Mouse (Mus musculus): ENCODE results near the gene Ebf4. TPM values are rescaled to one million over a fixed set of nuclear protein-coding genes. Genes with fewer than 3 reads are reported as not detected.

Gene Ebf4
- polyA plus RNA-seq, 1 experiment from 2014 or later, result 3.1 TPM

DNA sequence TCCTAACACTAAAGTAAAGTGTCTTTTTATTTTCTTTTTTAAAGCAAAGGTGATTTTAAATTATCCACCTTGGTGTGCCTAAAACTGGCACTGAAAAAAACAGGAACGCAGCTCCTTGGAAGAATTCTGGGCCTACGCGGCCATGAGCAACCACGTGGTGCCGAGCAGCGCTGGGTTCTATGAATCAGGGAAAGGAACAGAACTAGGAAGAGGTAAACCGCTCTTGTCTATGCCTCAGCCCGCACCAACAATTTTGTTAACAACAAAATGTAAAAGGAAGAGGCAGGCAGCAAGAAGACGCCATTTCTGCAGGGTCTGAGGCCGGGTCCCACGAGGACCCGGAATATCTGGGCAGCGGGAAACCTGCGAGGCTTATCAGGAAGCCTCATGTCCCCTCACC is 21.2 kb upstream of the Ebf4 start:
- ATAC-seq (ENCODE audit: low FRiP score, low TSS enrichment), result peak; percentile 3; the same call in 1 of the 2 replicates
- Histone ChIP-seq H3K4me1 (ENCODE audit: control insufficient read depth, insufficient read depth, low read length) (peaks cover 19% of the 10 kb centered on the region; the same call in 1 of the 2 replicates), H3K4me3 (ENCODE audit: low read length) (peak overlapping the region; percentile 63), H3K36me3 (ENCODE audit: control insufficient read depth, insufficient read depth, low read length) (peaks cover 35% of the 10 kb centered on the region), H3K4me2 (replicated peaks; ENCODE audit: low read depth, low read length) (peak overlapping the region; percentile 76), H3K9me3 (ENCODE audit: control insufficient read depth, low read length) (no peaks in the 10 kb centered on the region), H3K9ac (ENCODE audit: low read depth, low read length) (peak overlapping the region; percentile 90), H3K27ac (ENCODE audit: low read depth, low read length) (peak overlapping the region; percentile 85), H3K27me3 (ENCODE audit: control insufficient read depth, insufficient read depth, low read length) (no peaks in the 10 kb centered on the region)
- WGBS, result 2% methylated on average over 14 of the region's 14 CpGs

GRCm38 (mm10) chr2:130274149-130274861 is 20.7 kb upstream of the Ebf4 start, which contains the start of gene Nop56:
TSS of gene Nop56 (plus strand) at chr2:130274430.
- ATAC-seq (ENCODE audit: low FRiP score, low TSS enrichment), result peak; percentile 97
- WGBS, result under 1% methylated on average over 68 of the region's 68 CpGs
- Histone ChIP-seq H3K36me3 (ENCODE audit: control insufficient read depth, insufficient read depth, low read length) (peaks cover 38% of the 10 kb centered on the region), H3K4me3 (ENCODE audit: low read length) (peak within 1 kb of the TSS; percentile 63), H3K9me3 (ENCODE audit: control insufficient read depth, low read length) (no peaks in the 10 kb centered on the region), H3K4me1 (ENCODE audit: control insufficient read depth, insufficient read depth, low read length) (peaks cover 19% of the 10 kb centered on the region; the same call in 1 of the 2 replicates), H3K9ac (ENCODE audit: low read depth, low read length) (peak within 1 kb of the TSS; percentile 90), H3K4me2 (replicated peaks; ENCODE audit: low read depth, low read length) (peak within 1 kb of the TSS; percentile 80), H3K27me3 (ENCODE audit: control insufficient read depth, insufficient read depth, low read length) (no peaks in the 10 kb centered on the region), H3K27ac (ENCODE audit: low read depth, low read length) (peak within 1 kb of the TSS; percentile 91)

DNA sequence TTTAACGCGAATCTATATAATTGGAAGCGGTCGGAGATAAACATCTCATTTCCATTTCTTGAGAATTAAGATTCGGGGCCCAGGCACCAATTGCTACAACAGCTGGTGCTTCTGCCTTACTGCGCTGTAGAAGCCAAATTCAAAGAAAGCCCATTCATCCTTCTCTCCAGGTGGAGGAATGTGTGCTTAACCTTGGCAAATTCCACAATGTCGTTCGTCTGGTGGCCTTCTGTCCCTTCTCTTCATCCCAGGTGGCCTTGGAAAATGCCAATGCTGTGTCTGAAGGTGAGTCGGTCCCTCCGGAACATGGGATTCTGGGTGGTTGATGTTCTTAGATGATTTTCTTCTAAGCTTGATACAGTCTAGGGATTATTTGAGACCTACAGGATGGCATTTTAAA is 20.1 kb upstream of the Ebf4 start:
- under 1% methylated on average over 10 of the region's 10 CpGs for WGBS
- Histone ChIP-seq H3K9ac (ENCODE audit: low read depth, low read length) (peak overlapping the region; percentile 90), H3K4me2 (replicated peaks; ENCODE audit: low read depth, low read length) (peak overlapping the region; percentile 80), H3K27ac (ENCODE audit: low read depth, low read length) (peak overlapping the region; percentile 91; the same call in 1 of the 2 replicates), H3K36me3 (ENCODE audit: control insufficient read depth, insufficient read depth, low read length) (peaks cover 44% of the 10 kb centered on the region), H3K9me3 (ENCODE audit: control insufficient read depth, low read length) (no peaks in the 10 kb centered on the region), H3K4me3 (ENCODE audit: low read length) (peak overlapping the region; percentile 63), H3K27me3 (ENCODE audit: control insufficient read depth, insufficient read depth, low read length) (no peaks in the 10 kb centered on the region), H3K4me1 (ENCODE audit: control insufficient read depth, insufficient read depth, low read length) (peaks cover 19% of the 10 kb centered on the region; the same call in 1 of the 2 replicates)
- no peak for ATAC-seq (ENCODE audit: low FRiP score, low TSS enrichment)

DNA sequence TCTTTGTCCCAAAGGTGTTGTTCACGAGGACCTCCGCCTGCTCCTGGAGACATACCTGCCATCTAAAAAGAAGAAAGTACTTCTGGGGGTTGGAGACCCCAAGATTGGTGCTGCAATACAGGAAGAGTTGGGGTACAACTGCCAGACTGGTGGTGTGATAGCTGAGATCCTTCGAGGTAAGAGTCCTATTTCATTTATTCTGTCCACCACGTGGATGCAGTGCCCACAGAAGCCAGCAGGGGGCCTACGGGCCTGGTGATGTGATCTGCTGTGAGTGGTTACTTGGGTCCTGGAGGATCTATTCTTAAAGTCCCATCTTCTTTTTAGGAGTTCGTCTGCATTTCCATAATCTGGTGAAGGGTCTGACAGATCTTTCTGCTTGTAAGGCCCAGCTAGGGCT is 19.3 kb upstream of the Ebf4 start:
- Histone ChIP-seq H3K9ac (ENCODE audit: low read depth, low read length) (peak overlapping the region; percentile 90), H3K4me1 (ENCODE audit: control insufficient read depth, insufficient read depth, low read length) (peaks cover 19% of the 10 kb centered on the region; the same call in 1 of the 2 replicates), H3K36me3 (ENCODE audit: control insufficient read depth, insufficient read depth, low read length) (peaks cover 52% of the 10 kb centered on the region), H3K4me2 (replicated peaks; ENCODE audit: low read depth, low read length) (peak overlapping the region; percentile 80), H3K9me3 (ENCODE audit: control insufficient read depth, low read length) (no peaks in the 10 kb centered on the region), H3K4me3 (ENCODE audit: low read length) (peak overlapping the region; percentile 63), H3K27me3 (ENCODE audit: control insufficient read depth, insufficient read depth, low read length) (no peaks in the 10 kb centered on the region), H3K27ac (ENCODE audit: low read depth, low read length) (no peak overlapping the region)
- ATAC-seq (ENCODE audit: low FRiP score, low TSS enrichment), result no peak
- 52% methylated on average over 6 of the region's 6 CpGs for WGBS

GRCm38 (mm10) chr2:130279600-130280091 is 15.3 kb upstream of the Ebf4 start:
- WGBS, result 41% methylated on average over 8 of the region's 8 CpGs
- Histone ChIP-seq H3K27me3 (ENCODE audit: control insufficient read depth, insufficient read depth, low read length) (no peaks in the 10 kb centered on the region), H3K9ac (ENCODE audit: low read depth, low read length) (no peak overlapping the region), H3K4me1 (ENCODE audit: control insufficient read depth, insufficient read depth, low read length) (peaks cover 28% of the 10 kb centered on the region; the same call in 1 of the 2 replicates), H3K27ac (ENCODE audit: low read depth, low read length) (no peak overlapping the region), H3K36me3 (ENCODE audit: control insufficient read depth, insufficient read depth, low read length) (peaks cover 70% of the 10 kb centered on the region), H3K4me2 (replicated peaks; ENCODE audit: low read depth, low read length) (no peak overlapping the region), H3K9me3 (ENCODE audit: control insufficient read depth, low read length) (no peaks in the 10 kb centered on the region), H3K4me3 (ENCODE audit: low read length) (no peak overlapping the region)
- no peak for ATAC-seq (ENCODE audit: low FRiP score, low TSS enrichment)

- H3K4me3 ChIP-seq (ENCODE audit: low read length), result no peak overlapping the region
- H3K27ac ChIP-seq (ENCODE audit: low read depth, low read length), result no peak overlapping the region
- no peak overlapping the region for H3K9ac ChIP-seq (ENCODE audit: low read depth, low read length)
- ATAC-seq (ENCODE audit: low FRiP score, low TSS enrichment), result no peak
- H3K27me3 ChIP-seq (ENCODE audit: control insufficient read depth, insufficient read depth, low read length), result no peaks in the 10 kb centered on the region
- no peak overlapping the region for H3K4me2 ChIP-seq (replicated peaks; ENCODE audit: low read depth, low read length)
- H3K36me3 ChIP-seq (ENCODE audit: control insufficient read depth, insufficient read depth, low read length), result peaks cover 70% of the 10 kb centered on the region
- 57% methylated on average over 7 of the region's 7 CpGs for WGBS
- H3K9me3 ChIP-seq (ENCODE audit: control insufficient read depth, low read length), result no peaks in the 10 kb centered on the region
- peaks cover 28% of the 10 kb centered on the region; the same call in 1 of the 2 replicates for H3K4me1 ChIP-seq (ENCODE audit: control insufficient read depth, insufficient read depth, low read length)
Measured at GRCm38 (mm10) chr2:130280224-130280623, 14.7 kb upstream of the Ebf4 start.

DNA sequence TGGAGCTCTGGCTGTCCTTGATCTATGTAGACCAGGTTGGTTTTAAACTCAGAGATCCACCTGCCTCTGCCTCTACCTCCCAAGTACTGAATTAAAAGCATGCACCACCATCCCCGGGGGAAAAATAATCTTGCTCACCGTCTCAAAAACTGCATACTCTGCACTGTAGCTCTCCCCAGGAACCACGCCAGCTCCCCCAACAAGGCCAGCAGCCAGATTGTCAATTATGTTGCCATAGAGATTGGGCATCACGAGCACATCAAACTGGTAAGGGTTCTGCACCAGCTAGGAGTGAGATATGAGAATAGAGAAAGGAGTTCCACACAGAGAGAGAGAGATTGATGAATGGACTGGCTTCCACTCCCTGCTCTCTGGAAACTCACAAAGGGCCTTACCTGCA is 14.2 kb upstream of the Ebf4 start:
- Histone ChIP-seq H3K4me3 (ENCODE audit: low read length) (no peak overlapping the region), H3K4me1 (ENCODE audit: control insufficient read depth, insufficient read depth, low read length) (peaks cover 23% of the 10 kb centered on the region; the same call in 1 of the 2 replicates), H3K27me3 (ENCODE audit: control insufficient read depth, insufficient read depth, low read length) (no peaks in the 10 kb centered on the region), H3K9me3 (ENCODE audit: control insufficient read depth, low read length) (no peaks in the 10 kb centered on the region), H3K4me2 (replicated peaks; ENCODE audit: low read depth, low read length) (no peak overlapping the region), H3K36me3 (ENCODE audit: control insufficient read depth, insufficient read depth, low read length) (peaks cover 65% of the 10 kb centered on the region), H3K27ac (ENCODE audit: low read depth, low read length) (no peak overlapping the region), H3K9ac (ENCODE audit: low read depth, low read length) (no peak overlapping the region)
- 79% methylated on average over 4 of the region's 4 CpGs for WGBS
- ATAC-seq (ENCODE audit: low FRiP score, low TSS enrichment), result no peak

GRCm38 (mm10) chr2:130283854-130284654 is 10.9 kb upstream of the Ebf4 start, which contains the start of gene Idh3b:
TSS of gene Idh3b (minus strand) at chr2:130284547.
- H3K36me3 ChIP-seq (ENCODE audit: control insufficient read depth, insufficient read depth, low read length), result peaks cover 35% of the 10 kb centered on the region
- H3K4me2 ChIP-seq (replicated peaks; ENCODE audit: low read depth, low read length), result peak within 1 kb of the TSS; percentile 87
- no peaks in the 10 kb centered on the region for H3K27me3 ChIP-seq (ENCODE audit: control insufficient read depth, insufficient read depth, low read length)
- H3K4me3 ChIP-seq (ENCODE audit: low read length), result peak within 1 kb of the TSS; percentile 86
- H3K9ac ChIP-seq (ENCODE audit: low read depth, low read length), result peak within 1 kb of the TSS; percentile 88
- under 1% methylated on average over 48 of the region's 51 CpGs for WGBS
- H3K9me3 ChIP-seq (ENCODE audit: control insufficient read depth, low read length), result no peaks in the 10 kb centered on the region
- H3K27ac ChIP-seq (ENCODE audit: low read depth, low read length), result peak within 1 kb of the TSS; percentile 76
- ATAC-seq (ENCODE audit: low FRiP score, low TSS enrichment), result peak; percentile 88
- H3K4me1 ChIP-seq (ENCODE audit: control insufficient read depth, insufficient read depth, low read length), result 0 out of 2 replicates have a peak, but pooled peaks cover 9% of the 10 kb centered on the region

All from kidney, embryonic 14.5 days (tissue).